Mouse (Mus musculus) ZHBTc4 (cell line): ENCODE results near the gene Cdcp1.

ENCODE experiments used
- DNase-seq: peaks from one replicate; pipeline ENCODE4 v3.0.0-alpha.2; 2011; ENCODE audit warnings: low read depth, low spot score

Cdcp1 gene

DNA sequence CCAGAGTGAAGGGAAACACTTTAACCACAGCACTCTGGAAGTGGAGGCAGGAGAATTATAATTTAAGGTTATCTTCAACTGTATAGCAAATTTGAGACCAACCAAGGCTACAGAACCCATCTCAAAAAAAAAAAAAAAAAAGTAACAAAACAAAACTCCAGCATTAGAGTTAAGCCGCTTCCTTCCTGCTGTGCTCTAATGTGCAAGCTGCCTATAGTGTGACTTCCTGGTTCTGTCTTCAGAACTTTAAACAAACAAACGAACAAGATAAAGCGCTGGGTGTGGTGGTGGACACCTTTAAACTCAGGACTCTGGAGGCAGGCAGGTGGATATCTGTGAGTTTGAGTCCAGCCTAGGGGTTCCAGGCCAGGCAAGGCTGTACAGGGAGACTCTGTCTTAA, 63.8 kb downstream of the Cdcp1 start:
- DNase-seq, result no peak

DNA sequence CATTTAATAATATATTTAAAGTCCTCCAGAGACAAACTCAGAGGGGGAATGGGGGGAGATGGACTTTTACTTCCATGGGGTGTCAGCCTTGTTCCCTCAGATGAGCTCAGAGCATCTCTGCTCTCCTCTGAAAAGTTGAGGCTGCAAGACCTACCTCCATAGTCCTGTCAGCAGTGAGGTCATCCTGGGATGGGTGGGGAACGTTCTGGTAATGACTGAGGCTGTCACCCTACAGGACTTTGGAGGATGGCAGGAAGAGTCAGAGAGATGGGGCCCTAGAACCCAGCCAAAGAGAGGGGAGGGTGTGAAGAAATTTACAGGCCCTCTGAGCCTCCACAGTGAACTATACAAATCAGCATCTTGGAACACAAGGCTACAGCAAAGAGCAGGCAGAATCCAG, 64.3 kb downstream of the Cdcp1 start:
- no peak for DNase-seq

DNA sequence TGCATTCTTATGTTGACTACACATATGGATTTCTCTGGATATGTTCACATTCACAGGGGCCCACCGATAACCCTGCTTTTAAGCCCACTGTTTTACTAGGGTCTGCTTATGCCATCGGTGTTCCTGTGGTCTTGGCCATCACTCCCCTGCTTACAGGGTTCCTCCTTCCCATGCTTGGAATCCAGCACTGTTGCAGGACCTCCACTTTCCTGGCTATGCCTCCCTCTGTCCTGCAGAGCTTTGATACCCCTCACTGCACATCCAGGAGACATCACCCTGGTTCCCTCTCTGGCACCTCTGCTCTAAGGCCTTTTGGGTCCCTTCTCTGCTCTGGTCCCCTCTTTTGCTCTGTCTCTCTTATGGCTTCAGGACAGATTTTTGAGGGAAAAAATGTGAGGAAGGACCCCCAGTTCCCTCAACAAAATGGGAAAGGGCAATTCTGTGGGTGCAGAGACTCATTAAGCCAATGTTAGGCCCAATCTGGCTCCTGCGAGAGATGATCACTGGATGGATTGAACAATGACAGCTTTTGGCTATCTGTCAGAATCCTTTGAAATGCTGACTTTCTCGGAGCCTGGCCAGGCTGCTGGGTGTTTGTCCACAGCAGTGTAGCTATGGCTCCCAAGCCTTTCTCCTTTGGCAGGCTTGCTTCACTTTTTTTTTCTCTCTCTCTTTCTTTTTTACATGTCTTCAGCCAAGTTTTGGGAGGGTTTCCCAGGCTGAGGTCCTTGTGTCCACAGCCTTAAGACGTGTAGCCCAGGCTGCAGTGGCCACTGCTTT, 65.4 kb downstream of the Cdcp1 start, which contains the start of gene Clec3b:
Gene Clec3b, plus strand, starts transcription at position 706 of the 780 bp plus-strand sequence.
- no peak for DNase-seq

DNA sequence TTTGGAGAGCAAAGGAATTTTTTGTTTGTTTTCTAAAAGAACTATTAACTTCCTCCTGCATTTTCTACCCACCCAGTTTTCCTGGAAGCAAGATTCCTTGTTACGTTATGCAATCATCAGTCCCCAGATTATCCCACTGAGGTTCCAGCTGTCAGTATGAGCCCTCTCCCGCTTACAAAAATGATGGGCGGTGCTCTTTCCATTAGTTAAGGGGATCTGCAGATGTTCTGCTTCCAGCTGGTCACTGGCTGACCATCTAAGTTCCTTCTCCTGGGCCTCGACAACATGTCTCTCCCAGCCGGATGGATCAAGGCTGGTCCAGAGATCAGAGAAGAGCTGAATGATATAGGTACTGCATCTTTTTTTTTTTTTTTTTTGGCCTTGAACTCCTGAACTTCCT, 67.4 kb downstream of the Cdcp1 start:
- DNase-seq, result no peak

DNA sequence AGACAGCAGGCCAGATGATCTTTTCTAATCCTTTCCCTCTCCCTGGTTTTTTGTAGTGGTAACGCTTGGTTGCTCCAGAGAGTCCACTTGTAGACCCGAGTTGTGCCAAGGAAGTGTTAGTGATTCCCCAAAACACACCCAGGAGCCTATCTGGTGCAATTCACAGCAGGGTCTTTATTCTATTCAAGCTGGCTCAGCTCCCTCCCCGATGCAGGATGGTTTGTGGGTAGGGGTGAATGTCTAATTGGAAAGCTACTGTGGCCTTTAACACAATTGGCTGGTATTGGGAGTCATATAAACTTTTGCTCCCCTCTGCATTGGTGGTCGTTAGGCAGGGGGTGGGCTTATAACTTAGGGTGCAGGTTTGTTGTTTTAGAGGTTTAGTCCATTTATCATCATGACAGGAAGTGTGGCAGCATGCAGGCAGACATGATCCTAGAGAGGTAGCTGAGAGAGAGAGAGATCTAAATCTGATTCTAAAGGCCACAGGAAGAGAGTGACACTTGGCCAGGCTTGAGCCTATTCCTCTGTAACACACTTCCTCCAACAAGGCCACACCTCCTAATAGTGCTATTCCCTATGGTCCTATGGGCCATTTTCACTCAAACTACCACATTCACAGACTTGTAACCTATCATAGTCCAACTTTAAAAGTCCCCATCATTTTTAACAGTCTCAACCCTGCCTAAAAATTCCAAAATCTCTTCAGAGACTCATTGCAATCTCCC, 75.8 kb downstream of the Cdcp1 start:
- DNase-seq, result no peak

DNA sequence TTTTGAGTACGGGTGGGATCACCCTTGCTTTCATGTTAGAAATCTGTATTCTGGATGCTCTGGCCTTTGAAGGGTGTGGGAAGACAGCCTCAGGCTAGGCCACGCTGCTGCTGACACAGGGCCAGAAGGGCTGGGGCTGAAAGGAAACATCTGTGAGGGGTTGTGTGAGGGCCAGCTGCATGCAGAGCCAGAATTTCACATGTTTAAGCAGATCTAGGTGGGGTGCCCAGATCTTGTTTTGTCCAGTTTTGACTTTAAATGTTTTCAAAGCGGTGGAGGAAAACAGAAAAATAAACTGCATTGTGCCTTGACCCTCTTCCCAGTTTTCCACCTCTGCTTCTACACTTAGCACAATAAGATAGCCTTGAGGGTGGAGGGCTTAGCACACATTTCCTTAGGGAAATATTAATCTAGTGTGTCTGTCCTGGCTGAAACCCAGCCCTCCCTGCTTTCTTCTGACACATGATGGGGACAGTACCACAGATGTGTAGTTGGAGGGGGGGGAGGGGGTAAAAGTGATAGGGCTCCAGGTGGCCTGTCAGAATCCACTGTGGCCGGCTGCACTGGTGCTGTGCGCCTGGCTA, 76.9 kb downstream of the Cdcp1 start:
- DNase-seq, result no peak

DNA sequence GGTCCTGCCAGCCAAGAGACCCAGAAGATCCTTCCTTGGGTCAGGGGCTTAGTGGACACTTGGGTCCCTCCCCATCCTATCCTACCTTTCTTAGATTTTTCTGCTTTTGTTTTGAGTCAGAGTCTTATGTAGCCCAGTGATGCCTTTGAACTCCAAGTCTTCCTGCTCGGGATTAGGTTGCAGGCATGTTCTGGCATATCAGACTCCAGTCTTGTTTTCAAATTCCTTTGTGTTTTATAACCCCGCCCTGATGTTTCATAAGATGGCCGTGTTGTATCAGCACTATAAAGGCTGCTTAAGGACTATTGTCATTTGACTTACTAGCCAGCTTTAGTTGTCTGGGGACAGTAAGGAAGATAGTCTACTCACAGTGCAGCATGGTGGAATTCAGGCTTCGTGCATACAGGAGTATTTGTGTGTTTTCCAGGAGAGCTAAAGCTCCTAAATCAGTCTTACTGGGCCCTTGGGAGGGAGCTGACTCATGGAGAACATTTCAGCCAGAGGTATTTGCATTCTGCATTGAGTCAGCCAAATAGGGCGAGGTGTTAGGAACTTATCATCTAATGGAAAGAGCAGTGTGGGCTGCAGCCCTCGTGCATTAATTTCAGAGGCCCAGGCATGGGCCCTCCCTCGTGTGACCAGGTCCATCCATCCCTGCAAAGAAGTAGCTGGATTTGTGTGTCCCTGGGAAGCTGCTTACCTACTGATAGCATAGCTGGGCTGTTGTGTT, 78.7 kb downstream of the Cdcp1 start:
- no peak for DNase-seq

DNA sequence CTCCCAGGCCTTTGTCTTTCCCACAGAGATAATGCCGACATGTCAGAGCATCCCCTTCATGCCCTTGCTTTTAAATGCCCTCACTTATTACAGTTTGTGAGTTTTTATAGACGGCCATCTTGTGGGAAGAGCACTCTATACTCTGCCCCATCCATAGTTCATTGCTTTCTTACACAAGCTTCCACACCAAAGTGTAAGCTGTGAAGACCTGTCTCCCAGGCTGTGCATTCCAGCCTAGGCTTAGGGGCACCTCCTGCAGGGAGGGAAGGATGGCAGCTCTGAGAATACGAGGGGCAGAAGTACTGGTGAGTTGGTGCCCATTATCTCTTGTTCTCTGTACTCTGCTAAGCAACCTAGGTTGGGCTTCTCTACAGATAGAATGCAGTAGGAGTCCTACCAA, 82.8 kb downstream of the Cdcp1 start:
- no peak for DNase-seq

DNA sequence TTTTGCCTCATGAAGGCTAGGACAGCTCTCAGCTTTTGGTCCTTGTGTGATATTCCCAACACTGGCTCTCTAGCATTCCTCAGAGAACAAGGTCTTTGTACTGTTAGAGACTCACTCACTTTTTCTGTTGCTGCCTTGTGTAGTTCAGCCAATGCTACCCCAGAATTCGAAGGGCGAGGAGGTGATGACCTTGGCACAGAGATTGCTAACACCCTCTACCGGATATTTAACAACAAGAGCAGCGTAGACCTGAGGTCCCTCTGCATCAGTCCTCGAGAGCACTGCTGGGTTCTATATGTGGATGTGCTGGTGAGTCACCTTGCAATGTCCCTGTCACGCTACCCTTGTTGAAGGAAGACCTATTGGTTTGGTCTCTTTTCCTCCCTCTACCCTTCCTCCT, 88.2 kb downstream of the Cdcp1 start:
- no peak for DNase-seq

DNA sequence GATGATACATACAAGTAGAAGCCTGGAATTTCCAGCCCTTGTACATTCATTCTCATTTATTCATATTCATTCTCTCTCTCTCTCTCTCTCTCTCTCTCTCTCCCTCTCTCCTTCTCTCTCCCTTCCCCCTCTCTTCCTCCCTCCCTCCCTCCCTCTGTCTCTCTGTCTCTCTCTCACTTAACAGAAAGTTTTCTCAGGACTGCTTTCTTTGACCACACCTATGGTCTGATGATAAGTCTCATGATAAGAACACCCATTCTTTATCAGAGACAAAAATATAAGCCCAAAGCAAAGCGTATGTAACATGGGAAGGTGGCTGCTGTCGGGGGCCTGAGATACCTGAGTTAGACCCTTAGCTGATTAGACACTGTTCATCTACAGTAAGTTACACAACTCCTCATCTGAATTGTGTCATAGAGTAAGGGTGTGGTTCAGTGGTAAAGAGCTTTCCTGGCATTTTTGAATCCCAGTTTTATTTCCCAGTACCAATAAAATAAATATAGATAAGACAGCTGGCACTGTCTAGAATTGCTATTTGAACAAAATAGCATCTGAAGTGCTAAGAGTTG, 91.3 kb downstream of the Cdcp1 start:
- DNase-seq, result no peak

DNA sequence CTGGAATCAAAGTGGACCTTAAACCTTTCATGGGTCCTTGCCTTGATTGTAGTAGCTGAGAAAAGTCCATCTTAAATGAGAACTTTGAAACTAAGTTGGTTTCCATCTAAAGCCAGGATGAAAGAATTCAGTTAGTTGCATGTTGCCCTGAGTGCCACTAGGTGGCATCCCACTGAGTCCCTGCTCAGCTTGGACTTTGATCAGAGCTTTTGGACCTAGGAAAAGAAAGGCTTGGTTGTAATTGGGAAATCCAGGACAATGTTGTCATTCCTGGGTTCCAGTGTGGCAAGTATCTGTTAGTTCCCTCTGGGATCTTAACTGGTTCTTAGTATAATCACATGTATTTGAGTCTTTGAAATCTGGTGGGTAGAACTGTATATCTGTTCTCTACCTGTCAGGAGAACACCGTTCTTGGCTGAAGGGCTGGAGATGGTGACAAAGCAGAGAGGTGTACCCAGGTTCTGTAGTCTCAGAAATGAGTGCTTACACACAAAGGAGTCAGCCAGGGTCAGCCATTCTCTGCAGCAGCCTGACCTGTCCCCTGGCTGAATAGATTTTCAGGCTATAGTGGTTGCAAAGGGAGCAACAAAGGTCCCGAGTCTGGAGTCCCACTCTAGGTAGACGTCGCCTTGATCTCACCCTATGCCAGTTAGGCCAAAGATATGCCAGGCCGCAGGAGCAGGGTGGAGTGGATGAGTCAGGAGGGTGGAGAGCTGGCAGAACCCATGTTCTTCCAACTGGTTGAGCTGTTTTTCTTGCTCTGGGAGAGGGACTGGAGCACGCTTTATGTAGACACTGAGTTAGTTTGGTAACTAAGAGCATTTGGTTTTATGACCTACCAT, 92.0 kb downstream of the Cdcp1 start:
- DNase-seq, result peak; percentile 44

DNA sequence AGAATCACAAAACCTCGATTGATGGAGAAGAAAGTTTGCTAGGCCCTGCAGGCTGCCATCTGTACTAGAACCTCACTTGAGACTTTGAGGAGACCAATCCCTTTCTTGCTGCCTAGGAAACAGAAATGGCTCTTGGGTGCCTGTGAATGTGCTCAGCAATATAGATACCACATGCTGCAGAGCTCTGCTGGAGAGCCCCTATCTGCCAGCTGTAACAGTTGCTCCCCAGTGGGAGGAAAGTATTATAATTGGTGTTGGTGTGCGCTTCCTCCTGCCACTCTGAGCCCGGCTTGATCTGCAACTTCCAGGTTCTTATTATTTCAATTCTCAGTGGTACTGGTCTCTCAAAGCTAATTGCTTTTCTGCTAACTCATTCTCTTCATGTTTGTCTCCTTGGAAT, 92.8 kb downstream of the Cdcp1 start:
- no peak for DNase-seq
